Mouse (Mus musculus) forelimb bud, embryonic 11.5 days (tissue): ENCODE data around the gene Mvk.

Source experiments
- DNase-seq: peaks from one replicate; pipeline ENCODE4 v3.0.0-alpha.2; 2012; ENCODE audit warnings: low read depth, low spot score

Mvk gene

DNA sequence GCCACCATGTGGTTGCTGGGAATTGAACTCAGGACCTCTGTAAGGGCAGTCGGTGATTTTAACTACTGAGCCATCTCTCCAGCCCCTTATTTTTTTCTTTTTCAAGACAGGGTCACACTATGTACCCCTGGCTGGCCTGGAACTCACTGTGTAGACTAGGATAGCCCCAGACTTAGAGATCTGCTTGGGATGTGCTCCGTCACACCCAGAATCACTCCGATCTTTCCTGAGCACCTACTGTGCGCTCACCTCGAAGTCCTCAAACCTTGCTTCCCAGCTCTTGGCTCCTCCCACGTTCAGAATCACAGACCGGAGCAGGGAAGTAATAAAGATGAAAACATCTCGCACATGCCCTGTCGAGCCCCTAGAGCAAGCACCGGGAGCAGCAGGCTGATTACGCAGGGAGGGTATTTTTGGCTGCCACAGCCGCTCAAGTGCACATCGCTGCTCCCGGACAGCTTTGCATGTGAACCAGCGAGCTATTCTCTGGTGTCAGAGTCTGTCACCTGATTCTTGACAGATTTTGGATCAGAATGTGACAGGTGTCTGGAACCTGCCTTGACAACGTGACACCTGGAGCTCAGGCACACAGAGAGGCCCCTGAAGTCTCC lies 13.0 kb downstream of the Mvk start:
- no peak for DNase-seq

DNA sequence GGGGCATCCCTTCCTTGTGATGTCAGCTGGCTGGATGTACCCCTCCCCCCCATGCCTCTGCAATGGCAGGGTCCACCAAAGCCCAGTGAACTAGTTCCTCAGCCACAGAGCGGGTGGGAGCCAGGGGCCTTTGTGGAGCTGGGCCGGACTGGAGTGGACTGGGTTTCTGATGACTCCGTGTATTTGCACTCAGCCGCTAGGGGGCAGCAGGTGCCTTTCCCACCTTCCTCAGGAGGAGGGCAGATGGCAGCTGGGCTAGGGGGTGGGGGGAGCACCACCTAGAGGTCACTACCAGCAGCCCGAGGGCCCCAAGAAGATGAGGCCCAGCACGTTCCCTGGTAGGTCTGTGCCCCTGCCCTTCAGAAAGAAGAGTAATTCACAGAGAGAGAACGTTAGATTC lies 17.2 kb downstream of the Mvk start:
- peak; percentile 80 for DNase-seq

DNA sequence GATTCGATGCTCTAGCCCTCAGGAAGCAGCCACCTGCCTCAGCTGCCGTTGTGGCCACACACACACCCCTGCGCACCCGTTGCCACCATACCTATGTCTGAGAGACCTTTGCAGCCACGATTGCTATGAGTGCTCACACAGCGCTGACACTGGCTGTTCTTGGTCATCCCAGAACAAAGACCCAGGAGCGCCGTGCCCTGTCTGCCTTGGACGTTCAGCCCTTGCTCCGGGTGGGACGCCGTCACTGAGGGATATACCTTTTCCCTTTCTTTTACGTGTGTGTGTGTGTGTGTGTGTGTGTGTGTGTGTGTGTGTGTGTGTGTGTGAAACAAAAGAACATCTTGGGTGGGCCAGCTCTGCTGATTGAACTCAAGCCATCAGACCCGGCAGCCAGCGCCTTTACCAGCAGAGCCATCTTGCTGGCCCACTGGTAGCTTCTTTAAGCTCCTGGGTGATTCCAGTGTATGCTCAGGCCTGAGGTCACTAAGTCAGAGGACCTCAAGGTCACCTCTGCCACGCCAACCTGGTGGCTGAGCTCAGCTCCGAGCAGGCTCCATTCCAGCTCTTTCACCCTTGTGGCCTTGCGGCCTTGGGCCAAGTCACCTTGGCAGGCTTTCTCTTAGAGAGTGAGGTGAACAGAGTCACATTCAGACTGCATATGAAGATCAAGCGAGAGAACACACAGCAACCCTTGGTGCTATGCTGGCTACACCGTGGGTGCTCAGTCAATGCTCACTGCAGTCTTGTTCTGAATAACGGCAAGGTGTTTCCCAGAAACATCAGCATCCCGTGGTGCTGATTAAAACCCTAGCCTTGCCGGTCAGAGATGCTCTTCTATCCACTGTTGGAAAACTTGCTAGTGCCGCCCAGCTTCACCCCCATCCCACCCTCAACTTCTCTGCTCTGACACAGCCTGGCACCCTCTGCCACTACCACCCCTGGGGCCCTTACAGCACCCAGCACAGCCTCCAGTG lies 18.3 kb downstream of the Mvk start:
- no peak for DNase-seq

DNA sequence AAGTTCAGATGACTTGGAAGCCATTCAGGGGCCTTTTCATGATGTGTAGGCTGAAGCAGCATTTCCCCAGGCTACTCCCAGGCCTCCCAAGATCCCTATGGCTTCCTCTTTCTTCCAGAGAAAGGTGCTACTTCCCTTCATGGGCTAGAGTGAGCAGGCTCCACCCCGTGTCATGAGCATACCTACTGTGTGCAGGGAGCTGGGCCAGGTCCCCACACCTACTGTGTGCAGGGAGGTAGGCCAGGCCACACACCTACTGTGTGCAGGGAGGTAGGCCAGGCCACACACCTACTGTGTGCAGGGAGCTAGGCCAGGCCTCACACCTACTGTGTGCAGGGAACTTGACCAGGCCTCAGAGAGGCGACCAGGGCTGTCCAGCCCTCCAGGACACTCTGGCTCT lies 20.5 kb downstream of the Mvk start:
- DNase-seq, result no peak

DNA sequence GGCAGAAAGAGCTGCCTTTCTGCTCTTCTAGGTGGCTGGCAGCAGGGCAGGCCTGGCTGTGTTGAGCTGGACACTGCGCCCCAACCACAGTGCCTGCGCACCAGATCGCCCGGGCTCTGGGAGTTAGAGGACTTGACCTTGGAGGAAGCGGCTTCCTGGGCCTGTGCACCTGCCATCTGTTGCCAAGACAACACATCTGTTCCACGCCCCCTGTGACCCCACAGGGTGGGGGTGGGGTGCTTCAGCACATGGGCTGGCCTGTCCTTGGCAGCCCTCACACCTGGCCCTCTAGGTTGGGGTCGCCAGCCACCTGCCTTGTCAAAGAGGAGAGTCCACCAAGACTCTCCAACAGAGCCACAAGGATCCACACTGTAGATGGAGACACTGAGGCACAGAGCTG lies 21.6 kb downstream of the Mvk start:
- DNase-seq, result no peak

DNA sequence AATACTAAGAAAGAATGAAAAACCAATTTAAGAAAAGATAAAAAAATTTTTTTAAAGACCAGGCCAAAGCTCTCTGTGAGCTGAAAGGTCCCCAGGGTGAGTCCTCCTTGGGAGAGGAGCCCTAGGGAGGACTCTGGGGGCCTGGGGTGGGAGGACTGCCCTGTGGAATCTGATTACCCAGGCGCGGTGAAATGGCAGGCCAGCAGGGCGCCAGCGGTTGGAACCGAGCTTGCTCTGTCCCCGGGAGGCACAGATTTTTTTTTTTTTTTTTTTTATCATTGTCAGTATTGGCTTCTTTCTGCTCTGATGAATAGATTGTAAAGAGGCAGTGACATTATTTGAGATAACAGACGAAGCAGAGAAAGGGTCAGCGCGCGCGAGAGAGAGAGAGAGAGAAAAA lies 22.9 kb downstream of the Mvk start:
- DNase-seq, result no peak

DNA sequence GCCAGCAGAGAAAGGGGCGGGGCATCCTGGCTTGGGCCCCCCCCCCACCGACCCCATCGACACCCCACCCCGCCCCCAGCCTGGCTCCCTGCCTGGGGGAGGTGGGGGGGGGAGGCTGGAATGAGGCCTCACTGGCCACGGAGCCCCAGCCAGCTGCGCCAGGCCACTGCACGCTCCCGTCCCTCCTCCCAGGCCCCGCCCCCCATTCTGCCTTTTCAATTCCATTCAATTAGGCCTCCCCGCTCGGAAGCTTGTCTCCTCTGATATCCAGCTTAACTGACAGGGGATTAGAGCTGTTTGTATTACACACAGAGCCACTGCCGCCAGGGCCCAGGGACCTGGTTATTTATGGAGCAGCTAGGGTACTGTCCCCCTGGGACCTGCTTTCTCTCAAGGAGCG lies 23.4 kb downstream of the Mvk start:
- DNase-seq, result peak; percentile 70

DNA sequence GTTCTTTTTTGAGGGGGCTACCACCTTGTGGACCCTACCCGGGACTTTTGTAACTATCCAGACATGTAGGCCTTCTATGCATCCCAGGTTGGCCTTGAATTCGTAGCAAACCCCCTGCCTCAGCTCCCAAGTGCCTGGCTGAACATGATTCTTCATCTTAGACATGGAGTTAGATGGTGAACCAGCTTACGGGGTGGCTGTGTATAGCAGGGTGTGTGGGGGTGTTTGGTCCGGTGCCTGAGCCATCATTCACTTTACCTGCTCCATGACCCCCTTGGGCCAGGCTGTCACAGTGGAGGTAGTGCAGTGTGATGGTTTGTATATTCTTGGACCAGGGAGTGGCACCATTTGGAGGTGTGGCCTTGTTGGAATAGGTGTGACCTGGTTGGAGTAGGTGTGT lies 23.9 kb downstream of the Mvk start:
- no peak for DNase-seq

DNA sequence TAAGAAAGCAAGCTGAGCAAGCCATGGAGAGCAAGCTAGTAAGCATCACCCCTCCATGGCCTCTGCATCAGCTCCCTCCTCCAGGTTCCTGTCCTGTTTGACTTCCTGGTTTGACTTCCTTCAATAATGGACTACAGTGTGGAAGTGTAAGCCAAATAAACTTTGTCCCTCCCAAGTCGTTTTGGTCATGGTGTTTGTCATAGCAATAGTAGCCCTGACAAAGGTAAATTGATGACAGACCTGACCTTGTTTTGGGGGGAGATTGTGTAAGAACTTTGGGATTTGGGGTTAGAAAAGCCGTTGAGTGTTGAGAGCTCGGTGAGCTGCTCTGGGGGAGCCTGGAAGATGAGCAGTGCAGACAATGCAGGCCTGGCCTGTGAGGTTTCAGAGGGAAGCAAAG lies 26.3 kb downstream of the Mvk start:
- no peak for DNase-seq

DNA sequence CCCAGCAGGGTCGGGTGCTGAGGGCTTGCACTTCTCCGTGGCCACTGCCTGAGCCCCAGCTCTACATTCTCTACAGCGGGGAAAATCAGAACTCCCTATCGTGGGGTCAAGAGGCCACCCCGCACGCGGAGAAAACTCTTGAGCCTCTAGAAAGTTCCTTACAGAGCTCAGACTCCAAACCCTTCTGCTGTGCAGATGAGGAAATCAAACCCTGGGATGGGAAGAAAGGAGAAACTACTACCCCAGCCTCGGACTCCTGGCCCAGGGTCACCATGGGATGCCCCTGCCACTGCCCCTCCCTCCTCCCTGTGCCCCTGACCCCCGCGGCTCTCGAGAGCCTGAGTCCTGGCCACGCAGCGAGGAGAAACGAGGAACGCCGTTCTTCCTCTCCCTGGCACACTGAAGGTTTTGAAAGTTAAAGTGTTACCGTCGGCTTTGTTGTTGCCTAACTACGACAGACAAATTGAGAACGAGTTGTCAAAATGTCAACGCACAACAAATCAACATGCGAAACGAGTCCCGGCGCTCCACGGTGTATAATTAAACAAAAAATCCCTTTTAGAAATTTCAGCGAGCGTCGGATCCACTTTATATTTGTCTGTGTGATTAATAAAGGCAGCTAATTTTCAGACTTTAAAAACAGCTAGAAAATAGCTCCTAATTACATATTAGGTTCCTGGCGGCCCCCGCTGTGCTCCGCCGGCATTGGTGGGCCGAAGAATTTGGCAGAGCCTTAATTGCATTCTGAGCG lies 30.8 kb downstream of the Mvk start:
- no peak for DNase-seq

DNA sequence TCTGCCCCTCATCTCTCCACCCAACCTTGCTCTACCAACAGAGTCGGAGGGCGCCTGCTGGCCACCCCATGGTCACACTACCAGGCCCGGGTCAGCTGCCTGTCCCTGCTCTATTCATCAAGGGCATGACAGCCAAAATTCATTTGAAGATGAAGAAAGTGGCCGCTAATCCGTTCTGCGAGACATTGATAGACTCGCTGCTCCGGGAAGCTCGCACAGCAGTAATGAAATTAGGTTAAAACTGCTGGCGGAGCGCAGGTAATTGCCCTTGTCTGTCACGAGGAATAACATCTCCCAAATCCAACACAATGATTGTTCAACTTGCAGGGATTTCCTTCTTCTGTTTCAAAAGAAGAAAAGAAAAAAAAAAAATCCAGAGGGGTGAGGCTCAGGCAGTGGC lies 34.2 kb downstream of the Mvk start:
- no peak for DNase-seq

DNA sequence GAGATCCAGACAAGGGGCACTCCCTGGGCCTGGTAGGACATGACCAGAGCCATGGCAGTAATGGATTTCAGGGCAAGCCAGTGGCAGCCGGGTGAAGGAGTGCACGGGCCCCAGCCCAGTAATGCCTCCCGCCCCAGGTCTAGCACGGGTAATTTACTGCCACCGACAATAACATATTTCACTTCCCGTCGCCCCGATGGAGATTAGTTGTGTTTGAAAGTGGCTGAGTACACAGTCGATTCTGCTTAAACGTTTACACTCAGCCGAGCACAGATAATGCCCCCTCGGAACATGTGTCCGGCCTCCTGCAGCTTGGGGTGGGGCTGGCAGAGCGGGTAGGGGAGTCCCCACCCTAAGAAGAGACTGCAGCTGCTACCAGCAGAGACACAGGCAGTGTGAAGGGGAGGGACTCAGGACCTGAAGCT lies 38.5 kb downstream of the Mvk start:
- DNase-seq, result no peak

DNA sequence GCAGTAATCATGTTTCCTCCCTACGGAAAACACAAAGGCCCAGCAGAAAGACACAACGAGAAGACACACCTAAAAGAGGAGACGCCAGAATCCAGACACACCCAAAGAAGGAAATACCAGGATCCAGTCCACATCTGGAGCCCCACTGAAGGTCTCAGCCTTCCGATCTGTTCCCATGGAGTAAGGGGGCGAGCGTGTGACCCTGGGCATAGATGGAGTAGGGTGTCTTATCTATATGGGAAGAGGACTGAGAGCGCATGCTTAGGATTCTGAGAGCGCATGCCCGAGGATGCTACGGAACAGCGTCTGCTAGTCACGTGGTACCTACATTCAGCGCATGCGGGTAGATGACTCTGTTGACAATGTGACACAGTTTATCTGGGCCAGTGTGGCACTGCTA lies 41.6 kb downstream of the Mvk start:
- DNase-seq, result no peak

DNA sequence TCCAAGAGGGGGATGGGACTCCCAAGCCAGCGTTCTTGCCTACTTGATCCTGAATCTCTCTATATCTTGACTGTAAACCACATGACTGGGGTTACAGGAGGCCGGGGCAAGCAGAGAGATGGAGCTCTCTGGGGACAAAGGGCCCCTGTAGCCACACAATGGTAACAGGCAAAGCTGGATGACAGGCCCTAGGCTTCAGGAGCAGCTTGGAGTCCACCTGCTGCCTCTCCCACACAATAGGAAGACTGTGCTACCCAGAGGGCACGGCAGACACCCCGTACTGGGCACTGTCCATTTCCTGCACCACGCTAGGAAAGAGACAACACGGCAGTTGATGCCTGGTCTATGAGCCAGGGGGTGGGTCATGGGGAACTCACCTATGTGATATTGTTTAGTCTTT lies 45.5 kb downstream of the Mvk start:
- DNase-seq, result no peak

DNA sequence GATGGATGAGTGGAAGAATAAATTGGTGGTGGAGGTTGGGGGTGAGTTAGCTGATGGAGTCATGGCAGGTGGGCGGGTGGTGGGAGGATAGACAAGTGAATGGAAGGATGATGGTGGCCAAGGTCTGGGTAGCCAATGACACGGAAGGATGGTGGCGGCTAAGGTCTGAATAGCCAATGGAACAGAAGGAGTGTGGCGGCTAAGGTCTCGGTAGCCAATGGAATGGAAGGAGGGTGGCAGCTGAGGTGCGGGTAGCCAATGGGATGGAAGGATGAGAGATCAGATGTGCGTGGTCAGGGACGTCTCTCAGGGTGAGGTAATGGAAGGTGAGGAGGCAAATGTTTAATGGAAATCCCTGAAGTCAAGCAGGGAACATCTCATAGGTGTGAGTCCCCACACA lies 46.2 kb downstream of the Mvk start:
- DNase-seq, result no peak

DNA sequence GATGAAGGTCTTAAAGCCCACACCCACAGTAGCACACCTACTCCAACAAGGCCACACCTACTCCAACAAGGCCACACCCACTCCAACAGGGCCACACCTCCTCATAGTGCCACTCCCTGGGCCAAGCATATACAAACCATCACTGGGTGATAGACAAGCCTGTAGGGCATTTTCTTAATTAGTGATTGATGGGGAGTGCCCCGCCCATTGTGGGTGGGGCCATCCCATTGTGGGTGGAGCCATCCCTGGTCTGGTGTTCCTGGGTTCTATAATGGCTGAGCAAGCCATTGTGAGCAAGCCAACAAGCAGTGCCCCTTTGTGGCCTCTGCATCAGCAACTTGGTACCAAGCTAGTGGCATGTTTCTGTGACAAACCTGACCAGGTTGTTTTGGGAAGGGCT lies 50.7 kb downstream of the Mvk start:
- DNase-seq, result no peak

DNA sequence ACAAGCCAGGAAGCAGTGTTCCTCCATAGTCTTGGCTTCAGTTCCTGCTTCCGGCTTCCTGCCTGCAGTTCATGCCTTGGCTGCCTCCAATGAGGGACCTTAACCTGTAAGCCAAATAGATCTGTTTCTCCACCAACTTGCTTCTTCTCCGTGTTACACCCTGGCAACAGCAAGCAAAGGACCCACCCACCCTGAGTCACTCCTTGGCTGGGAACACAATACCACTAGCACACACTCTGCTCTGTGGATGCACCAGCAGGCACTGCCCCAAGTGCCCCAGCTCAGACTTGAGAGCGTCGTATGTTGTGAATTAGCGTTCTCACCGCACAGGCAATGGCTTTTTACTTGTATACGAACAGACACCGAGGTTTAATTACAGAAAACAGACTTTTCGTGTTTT lies 57.2 kb downstream of the Mvk start:
- peak; percentile 13 for DNase-seq

DNA sequence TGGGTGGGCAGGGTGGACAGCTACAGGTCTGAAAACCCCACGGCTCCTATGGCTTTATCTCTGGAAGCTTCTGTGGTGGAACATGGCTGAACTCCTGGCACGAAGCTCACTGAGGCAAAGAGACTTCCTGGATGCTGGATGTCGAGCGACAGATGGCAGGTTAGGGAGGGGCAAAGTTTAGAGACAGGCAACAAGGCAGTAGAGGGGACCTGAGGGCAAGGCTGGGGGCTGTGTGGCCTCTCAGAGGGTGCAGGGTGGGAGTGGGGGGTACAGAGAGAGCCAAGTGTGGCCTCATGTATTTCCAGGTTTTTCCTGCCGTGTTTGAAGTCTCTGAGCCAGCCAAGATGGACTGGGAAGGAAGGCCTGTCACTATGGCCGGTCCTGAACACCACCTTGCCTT lies 60.8 kb downstream of the Mvk start:
- no peak for DNase-seq

DNA sequence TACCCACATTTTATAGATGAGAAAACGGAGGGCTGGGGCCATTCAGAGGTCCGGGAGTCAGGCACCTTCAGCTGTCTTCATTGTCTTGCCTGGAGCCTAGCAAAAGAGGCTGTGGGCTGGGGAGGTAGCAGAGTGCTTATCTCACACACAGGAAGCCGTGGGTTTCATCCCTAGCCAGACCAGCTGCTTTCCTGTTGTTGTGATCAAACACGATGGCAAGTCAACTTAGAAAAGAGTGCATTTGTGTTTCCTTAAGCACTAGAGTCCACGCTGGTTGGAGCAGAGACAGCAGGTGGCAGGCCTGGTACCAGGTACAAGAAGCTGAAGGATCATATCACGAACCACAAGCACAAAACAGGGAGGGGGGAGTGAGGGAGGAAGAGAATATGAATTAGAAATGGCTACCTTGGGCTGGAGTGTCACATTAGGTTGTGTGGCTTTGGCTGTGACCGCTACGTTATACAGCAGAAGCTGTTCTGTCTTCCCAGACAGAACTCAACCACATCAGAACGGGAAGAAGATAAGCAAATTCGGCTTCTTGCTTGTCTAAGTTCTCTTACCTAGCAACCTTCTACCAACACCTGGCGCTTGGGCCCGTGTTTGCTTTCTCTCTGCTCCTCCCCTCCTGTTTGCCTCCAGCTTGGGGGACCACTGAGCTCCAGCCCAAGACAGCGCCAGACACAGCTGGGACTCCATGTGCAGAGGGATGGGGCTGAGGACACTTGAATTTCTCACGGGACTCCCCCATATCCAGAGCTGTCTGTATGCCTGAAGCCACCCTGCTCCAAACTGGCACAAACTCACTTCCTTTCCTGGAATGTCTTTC lies 61.4 kb downstream of the Mvk start:
- no peak for DNase-seq

DNA sequence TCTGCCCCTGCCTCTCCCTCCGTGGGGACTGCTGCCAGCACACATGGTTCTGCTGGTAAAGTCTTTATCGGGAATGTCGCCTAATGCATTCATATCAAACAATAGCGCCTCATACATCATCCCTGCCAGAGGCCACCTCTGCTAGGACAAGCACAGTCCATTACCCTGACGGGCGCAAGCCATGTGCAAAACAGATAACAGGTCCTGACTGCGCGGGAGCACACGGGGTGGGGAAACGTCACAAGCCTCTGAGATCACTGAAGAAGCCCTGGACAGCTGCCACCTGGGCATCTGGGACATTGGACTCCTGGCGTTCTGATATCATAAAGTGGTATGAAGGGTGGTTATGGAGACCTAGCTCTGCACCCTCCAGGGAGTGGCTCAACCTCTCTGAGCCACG lies 63.3 kb downstream of the Mvk start:
- no peak for DNase-seq

DNA sequence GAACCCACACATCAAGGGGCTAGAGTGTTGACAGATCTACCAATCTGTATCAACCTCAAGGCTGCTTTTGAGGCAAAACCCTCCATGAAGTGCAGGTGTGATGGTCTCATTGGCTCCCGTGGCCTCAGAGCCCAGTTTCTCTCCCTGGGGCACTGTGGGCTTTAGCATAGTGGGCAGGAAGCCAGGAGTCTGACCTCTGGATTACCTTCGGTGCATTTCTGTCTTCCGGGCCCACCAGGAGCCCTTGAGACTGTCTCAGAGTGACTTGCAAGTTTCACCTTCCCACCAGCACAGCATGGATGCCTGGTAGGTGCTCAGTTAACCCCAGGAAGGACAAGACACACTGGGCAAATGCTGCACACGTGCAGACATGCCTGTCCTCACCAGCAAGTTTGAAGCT lies 63.9 kb downstream of the Mvk start:
- DNase-seq, result peak; percentile 10

DNA sequence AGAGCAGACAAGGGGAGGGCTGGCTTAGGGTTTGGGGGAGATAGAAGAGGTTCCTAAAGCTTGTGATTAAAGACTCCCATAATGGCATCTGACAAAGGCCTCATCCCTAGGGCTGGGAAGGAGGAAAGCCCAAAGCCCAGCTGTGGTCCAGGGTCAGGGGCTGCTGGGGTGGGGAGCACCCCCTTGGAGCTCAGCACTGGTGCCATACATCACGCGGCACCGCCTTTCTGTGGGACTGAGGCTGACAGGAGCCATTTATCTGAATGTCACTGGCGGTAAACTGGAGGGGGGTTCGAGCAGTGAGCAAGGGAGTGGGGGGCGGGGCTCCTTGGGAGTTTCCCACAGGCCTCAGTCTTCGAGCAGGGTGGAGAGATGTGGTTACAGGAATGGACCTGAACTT lies 65.4 kb downstream of the Mvk start:
- no peak for DNase-seq
